Mouse (Mus musculus) neutrophil, adult 65 days (primary cell): Measurements from ENCODE around the gene Cela3a. TPM values are rescaled to one million over a fixed set of nuclear protein-coding genes. Genes with fewer than 3 reads are reported as not detected.

Experiments
- total RNA-seq: library from RNA; stranded (reverse); gene quantifications from 2 replicates; pipeline ENCODE4 v1.2.4, GENCODE M21; 2023

Gene Cela3a
- not detected in 2 replicates for total RNA-seq

GRCm38 (mm10) chr4:137409691-137410090, at the start of gene Cela3a:
Gene Cela3a (minus strand): TSS chr4:137409791.

GRCm38 (mm10) chr4:137453234-137453767, 43.7 kb upstream of the Cela3a start, which contains the start of gene 1700013G24Rik:
Gene 1700013G24Rik (plus strand): TSS chr4:137453284.

GRCm38 (mm10) chr4:137430502-137430901, 20.9 kb upstream of the Cela3a start, which contains the start of gene Cela3b:
Gene Cela3b (minus strand): TSS chr4:137430540.

GRCm38 (mm10) chr4:137357517-137358254, 51.9 kb downstream of the Cela3a start, which contains the start of gene Cdc42:
Gene Cdc42 (minus strand): TSS chr4:137357720.

Other genes with a start within 250 kb of the Cela3a start
- gene Wnt4, start 132.3 kb downstream of the Cela3a start, total RNA-seq, result 0.09 TPM in 1 of 2 replicates, not detected in the other
- gene Cdc42, start 52.1 kb downstream of the Cela3a start, total RNA-seq, result 591 and 634 TPM in 2 replicates
- not detected in 2 replicates for gene Cela3b, start 20.7 kb upstream of the Cela3a start, total RNA-seq
- not detected in 2 replicates for gene 1700013G24Rik, start 43.5 kb upstream of the Cela3a start, total RNA-seq
- 0.23 and 0.76 TPM in 2 replicates for gene Hspg2, start 59.0 kb upstream of the Cela3a start, total RNA-seq
- not detected in 2 replicates for gene Ldlrad2, start 164.8 kb upstream of the Cela3a start, total RNA-seq
- 58.3 and 94.5 TPM in 2 replicates for gene Usp48, start 184.0 kb upstream of the Cela3a start, total RNA-seq